Mouse (Mus musculus): Measurements from ENCODE around the gene Palld.
A peak's percentile ranks its signal among the peaks of the same experiment; 100 is the strongest.

The Palld gene

GRCm38 (mm10) chr8:61774161-61774560 lies 128.3 kb downstream of the Palld start:
- DNase-seq (ENCODE audit: low spot score): no peak

GRCm38 (mm10) chr8:61773595-61774088 lies 128.8 kb downstream of the Palld start:
- DNase-seq (ENCODE audit: low spot score): no peak

- no peak for DNase-seq (ENCODE audit: low spot score)
These were observed 131.2 kb downstream of the Palld start for GRCm38 (mm10) chr8:61771328-61771727.

DNA sequence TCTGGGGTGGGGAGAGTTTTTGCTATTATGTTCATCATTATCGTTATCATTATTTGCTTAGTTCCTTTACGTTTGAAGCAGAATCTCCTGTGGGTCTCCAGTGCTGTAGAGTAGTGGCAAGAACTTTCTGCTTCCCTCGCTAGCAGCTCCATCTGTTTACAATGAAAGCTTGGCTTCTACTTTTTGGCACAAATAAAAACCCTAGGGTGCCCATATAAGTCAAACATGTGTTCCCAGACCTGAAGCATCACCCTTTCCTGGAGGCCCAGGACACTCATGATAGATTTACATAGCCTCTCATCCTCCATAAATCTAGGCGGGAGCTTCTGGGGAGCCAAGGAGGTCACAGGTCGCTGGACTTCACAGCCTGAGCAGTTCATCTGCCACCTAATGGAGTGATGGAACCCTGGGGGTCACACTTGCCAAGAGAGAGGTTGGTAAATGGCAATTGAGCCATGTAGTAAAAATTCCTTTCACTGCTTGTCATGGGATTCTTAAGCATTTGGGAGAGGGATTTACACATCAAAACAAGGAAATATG lies 133.1 kb downstream of the Palld start:
- DNase-seq (ENCODE audit: low spot score): peak; percentile 50

DNA sequence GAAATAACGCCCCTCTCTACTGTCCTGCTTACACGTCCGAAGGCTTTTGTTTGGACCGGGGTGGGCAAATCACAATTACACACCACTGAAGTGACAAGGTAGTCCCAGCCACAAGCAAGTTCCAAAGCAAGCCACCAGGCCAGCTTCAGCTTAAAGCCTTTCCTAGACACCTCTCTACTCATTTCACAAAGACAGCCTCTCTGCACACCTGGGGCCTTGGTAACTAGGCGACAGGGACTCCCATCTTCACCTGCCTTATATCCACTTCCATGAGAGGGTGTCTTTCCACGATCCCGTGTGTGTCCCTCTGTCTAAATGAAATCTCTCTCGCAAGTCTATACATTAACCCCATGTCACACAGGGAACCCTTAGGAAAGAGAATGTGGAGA lies 142.3 kb downstream of the Palld start:
- no peak for DNase-seq (ENCODE audit: low spot score)

DNA sequence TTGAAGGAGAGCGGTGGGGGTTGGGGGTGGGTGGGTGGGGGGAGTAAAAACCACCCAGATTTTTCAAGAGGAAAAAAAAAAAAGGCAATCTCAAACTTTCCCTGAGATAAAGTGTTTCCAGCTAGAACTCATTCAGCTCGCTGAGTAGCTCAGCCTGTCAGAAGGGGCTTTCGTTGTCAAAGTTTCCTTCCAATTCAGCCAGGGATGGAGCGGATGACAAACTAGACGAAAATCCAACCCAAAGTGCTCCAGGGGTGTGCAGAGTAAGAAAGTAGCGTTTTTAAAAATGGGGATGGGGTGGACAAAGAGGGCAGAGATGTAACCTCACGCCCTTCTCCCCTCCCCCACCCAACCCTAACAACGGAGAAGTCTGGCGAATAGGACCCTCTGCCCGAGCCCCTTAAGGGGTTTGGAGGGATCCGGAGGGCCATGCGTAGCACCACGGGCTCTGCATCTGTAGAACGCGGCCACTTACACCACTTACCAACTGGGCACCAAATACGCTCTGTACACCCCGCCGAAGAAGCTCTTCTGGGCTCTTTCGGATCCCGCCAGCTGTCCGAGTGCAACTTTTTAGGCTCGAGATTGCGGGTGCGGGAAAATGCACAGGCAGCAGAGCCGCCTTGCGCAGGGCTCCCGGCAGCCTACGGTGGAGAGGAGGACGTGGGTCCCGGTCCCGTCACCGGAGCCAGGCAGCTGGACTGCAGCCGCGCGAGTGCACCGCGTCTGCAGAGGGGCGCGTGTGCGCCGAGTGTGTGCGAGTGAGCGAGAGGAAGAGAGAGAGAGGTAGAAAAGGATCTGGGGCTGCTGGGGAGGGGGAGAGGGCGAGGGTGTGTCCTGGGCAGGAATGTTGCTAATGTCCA lies 142.9 kb downstream of the Palld start:
- peak; percentile 84 for DNase-seq (ENCODE audit: low spot score)

- peak; percentile 70 for DNase-seq (ENCODE audit: low spot score)
These were observed 143.7 kb downstream of the Palld start for GRCm38 (mm10) chr8:61758686-61759326.

DNA sequence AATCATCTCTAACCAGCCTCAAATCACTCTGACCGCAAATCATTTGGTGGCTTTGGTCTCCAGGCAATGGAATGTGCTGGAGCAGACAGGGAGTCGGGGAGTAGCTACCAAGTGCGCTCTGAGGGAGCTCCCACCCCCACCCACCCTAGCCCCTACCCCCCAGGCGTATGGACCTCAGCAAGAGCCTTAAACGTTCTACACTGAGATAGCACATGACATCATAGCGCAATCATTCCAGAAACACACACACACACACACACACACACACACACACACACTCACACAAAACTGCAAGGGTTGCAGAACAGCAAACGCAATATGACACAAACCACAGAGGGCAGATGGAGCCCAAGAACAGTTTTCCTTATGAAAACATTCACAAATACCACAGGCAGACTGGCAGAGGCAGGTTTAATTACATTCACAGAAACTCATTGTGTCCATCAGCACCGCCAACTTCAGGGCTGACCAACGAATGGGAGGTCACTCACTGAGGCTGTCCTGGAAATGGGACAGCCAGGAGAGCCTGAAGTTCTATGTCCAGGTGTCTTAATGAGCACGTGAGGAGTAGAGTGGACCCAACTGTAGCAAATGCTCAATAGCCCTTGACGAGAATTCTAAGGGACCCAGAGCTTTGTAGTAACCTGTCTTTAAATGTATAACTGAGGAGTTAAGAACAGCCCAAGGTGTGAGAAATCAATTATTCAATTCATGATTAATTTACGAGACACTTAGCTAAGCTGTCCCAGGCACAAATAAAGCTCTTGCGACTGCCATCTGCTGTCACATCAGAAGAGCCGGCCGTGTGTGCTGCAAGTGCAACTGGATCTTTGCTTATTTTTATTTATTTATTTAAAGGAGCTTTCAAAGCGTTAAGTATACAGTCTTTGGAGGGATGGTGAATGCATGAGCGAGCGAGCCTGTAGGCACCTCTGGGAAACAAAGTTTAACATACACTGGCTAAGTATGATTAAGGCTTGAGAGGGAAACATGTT lies 145.2 kb downstream of the Palld start:
- DNase-seq (ENCODE audit: low spot score): no peak

- DNase-seq (ENCODE audit: low spot score): no peak
These were observed 147.3 kb downstream of the Palld start for GRCm38 (mm10) chr8:61755186-61755585.

DNA sequence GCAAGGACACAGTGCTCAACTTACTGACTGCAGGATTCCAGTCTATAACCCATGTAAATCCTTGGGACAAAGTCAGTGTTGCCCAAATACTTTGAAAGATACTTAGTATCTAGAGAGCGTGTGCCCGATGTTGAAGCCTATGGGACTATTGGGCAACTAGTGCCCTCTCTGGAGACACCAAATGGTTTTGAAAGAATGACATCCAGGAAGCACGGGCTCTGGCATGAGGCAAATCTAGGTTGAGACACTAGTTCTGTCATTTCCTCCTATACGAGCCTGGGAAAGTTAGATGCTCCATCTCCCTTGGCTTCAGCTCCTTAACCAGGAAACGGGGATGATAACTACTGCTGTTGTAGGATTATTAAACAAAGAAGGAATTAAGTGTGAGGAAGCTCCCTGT lies 155.4 kb downstream of the Palld start:
- no peak for DNase-seq (ENCODE audit: low spot score)

DNA sequence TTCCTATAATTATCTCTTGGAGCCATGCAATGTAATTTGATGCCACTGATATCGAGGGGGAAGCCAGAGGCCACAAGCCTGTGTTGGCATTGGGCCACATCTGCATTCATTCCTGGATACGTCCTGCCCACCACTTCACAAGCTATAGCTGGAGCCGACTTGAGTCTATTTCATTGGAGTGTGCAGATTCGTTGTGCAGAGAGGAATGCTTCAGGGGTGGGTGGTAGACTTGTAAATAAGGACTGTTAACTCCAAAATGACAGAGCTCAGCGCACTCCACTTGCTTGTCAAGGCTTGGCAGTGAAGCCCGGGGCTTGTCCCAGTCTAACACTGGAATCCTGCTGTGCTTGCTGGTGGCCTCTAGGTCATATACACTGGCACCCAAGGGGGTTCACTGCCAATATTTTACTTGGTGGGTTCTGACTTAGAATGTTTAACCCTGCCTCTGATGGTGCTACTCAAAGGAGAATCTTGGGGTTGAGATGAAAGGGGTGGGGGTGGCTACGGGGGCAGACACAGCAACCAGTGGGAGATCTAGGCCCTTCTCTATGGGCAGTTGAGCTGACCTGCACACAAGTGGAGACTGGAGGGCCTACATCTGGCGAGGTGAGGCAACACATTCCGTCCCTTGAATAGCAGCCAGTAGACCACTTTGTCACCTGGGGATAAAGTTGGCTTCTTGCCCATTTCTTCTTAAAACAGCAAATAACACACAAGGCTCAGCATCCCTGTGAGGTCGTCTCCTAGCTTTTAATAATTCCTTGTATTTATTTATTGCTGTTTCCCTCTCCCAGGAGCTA lies 157.1 kb downstream of the Palld start:
- DNase-seq (ENCODE audit: low spot score): peak; percentile 38

DNA sequence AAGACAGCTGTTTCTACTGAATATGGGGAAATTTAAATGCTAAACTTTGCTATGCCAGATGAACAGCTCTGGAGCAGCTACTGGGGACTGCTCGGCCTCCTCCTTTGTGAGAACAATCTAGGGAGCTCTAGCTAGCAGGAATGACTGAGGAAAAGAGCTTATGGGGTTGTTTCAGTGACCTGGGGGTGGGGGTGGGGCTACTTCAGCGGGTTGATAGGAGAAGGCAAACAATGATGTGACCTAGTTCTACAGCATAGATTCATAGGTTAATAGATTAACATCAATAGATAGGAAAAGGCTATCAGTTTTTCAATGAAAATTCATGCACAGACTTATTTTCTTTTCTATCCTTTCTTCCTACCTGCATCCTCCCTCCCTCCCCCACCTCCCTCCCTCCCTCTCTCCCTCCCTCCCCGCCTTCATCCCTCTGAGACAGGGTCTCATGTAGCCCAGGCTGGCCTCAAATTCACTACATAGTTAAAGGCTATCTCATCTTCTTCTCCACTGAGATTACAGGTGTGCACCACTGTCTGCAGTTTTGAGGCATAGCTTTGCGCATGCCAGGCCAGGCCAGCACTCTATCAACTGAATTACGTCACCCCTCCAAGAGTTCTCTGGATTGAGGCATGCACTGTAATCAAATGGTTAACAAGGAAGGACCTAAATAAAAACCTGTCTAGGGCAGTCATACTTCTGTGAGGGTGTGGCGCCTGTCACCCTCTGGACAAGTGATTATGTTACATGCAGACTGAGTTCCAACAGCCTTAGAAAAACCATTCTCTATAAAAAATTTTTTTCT lies 158.5 kb downstream of the Palld start:
- DNase-seq (ENCODE audit: low spot score): no peak

GRCm38 (mm10) chr8:61737465-61737864 lies 165.0 kb downstream of the Palld start:
- DNase-seq (ENCODE audit: low spot score): no peak

GRCm38 (mm10) chr8:61736739-61737243 lies 165.7 kb downstream of the Palld start:
- DNase-seq (ENCODE audit: low spot score): no peak

DNA sequence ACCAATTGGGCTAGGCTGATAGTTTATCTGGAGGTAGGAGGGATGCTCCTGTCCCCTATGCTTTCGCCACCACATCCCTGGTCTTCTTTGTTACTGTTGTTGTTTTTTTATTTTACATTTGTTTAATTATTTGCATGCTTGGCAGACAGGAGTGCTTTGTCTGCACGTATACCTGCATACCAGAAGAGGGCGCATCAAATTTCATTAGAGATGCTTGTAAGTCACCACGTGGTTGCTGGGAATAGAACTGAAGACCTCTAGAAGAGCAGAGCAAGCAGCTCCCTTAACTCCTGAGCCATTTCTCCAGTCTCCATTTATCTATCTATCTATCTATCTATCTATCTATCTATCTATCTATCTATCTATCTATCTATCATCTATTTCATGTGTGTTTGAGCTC lies 166.4 kb downstream of the Palld start:
- DNase-seq (ENCODE audit: low spot score): no peak

DNA sequence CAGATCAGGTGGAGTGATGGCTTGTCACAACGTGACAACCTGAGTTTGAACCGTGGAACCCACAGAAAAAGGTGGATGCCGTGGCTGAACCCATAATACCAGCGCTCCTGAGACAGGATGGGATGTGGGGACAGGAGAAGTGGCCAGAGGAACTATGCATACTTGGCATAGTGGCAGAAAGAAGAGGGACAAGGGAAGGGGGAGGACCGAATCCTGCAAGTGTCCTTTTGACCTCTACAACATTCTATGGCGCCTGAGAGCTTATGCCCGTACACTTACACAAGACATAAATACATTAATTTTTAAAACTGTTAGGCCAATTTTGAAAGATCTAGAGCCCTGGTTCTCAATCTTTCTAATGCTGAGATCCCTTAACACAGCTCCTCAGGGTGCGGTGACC lies 168.3 kb downstream of the Palld start:
- no peak for DNase-seq (ENCODE audit: low spot score)

GRCm38 (mm10) chr8:61732184-61732583 lies 170.3 kb downstream of the Palld start:
- DNase-seq (ENCODE audit: low spot score): no peak

GRCm38 (mm10) chr8:61731306-61732088 lies 171.0 kb downstream of the Palld start:
- DNase-seq (ENCODE audit: low spot score): no peak

- no peak for DNase-seq (ENCODE audit: low spot score)
These were observed 171.8 kb downstream of the Palld start for GRCm38 (mm10) chr8:61730669-61731068.
